Mouse (Mus musculus): ENCODE measurements around the gene Eif3l.

DNA sequence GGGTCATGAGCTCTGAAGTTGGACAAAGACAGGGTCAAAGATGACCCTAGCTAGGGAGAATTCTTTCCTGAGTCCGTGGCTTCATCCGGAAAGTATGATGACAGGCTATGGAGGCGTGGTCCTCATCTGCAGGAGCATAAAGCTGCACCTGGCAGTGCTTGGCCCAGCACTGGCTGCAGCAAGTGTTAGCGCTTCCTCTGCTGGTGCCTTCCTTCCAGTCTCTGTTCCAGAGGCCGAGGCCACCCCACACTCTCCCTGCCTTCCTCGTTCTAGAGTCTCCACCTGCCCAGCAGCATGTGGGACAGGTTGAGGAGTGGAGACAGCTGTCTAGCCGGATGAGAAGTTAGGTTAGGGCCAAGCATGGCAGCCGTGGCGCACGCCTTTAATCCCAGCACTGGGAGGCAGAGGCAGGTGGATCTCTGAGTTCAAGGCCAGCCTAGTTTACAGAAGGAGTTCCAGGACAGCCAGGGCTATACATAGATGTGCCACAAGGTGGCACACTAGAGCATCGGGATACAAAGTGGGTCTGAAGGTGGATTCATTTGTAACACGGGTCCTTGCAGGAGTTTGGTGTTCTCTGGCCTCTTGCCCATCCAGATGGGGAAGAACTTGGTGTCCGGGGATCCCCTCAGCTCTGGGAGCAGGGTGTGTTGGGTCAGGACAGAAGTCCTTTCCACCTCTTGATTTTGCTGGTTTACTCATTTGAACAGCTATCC, 51.4 kb downstream of the Eif3l start:
- TF ChIP-seq EP300 (IDR thresholded peaks at IDR 0.05; ENCODE audit: low read depth) (no peak), CTCF (IDR thresholded peaks at IDR 0.05; ENCODE audit: low read depth) (peak; percentile 88)

All from liver, embryonic 14.5 days (tissue).